Mouse (Mus musculus): ENCODE data around the gene Mmp20.

Mmp20 gene

DNA sequence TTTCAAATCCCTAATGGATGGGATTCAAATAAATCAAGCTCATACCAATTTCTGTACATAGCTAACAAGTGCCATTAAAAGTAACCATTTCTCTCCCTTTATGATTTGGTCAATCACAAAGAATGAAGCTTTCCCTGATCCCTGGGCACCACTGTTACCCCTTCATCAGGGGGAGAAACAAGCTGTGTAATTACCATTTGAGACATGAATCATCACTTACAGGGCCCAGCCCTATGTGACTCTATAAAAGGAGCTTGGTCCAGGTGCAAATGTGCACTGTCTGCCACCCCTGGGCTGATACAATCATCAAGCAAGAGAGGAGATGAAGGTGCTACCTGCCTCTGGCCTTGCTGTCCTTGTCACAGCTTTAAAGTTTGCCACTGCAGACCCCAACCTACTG, at the start of gene Mmp20:
Gene Mmp20, plus strand, starts transcription at position 301 of the 400 bp plus-strand sequence.
- DNase-seq (ENCODE audit: low read depth, low spot score), result no peak

DNA sequence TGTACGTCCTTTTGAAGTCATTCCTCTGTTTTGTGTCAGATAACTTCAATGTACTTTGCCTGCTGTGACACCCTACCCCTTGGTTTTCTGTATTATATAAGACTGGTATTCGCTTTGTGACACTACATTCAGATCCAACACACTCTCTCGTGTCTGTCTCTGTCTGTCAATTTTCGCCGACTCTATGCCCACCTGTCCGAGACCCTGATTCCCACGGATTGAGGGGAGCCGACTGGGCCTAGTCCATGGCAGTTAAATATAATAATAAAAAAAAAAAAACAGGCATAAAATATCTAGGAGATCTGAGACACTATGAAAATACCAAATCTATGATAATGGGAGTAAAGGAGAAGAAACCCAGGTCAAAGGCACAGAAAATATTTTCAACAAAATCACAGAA, 38.0 kb upstream of the Mmp20 start:
- no peak for DNase-seq (ENCODE audit: low read depth, low spot score)

DNA sequence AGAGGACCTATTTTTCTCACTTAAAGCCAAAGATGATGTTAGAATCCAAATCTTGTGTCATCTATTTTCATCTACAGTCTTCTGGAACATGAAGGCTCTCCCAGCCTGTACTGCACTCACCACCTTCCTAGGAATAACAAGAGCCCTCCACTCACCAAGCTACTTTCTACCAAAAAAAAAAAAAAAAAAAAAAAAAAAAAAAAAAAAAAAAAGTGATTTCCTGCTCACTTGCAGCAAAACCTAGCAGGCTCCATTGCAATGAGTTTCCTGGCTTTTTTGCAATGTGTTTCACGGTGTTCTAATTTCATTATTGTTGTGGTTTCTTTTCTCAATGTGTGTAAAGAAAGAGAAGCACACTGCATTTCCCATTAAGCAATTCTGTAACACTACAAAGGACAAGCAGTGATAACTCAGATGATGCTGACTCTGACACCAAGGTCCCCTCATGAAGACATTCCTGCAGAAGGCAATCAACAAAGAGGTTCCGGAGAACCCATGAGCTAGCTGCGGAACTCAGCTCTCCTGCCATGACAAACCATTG, 34.7 kb upstream of the Mmp20 start:
- DNase-seq (ENCODE audit: low read depth, low spot score), result no peak

DNA sequence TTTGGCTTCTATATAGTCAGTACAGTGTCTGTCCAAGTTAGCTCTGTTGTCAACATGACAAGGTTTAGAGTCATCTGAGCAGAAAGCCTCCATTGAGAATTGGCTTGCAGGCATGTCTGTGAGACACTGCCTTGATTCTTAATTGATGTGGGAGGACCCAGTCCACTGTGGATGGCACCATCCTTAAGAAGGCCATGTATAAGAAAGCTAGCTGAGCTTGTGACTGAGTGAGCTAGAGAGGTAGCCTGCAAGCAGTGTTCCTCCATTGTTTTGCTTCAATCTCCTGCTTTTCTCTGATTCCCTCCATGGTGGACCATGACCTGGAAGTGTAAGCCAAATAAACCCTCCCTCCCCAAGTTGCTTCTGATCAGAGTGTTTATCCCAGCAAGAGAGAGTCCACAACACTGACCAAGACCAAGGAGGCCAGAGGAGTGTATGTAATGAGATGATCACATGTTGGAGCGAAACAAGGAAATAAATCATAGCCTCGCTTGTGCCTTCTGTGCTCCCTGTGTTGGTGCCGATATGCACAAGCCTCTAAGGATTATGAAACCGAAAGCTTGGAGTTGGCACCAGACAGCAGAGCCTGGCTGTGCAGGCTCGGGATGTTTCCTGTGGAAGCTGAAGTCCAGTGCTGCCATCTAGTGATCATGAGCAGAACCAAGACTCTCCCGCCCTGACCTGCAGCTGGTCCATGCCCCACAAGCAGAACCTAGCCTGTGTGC, 33.1 kb upstream of the Mmp20 start:
- peak; percentile 69 for DNase-seq (ENCODE audit: low read depth, low spot score)

DNA sequence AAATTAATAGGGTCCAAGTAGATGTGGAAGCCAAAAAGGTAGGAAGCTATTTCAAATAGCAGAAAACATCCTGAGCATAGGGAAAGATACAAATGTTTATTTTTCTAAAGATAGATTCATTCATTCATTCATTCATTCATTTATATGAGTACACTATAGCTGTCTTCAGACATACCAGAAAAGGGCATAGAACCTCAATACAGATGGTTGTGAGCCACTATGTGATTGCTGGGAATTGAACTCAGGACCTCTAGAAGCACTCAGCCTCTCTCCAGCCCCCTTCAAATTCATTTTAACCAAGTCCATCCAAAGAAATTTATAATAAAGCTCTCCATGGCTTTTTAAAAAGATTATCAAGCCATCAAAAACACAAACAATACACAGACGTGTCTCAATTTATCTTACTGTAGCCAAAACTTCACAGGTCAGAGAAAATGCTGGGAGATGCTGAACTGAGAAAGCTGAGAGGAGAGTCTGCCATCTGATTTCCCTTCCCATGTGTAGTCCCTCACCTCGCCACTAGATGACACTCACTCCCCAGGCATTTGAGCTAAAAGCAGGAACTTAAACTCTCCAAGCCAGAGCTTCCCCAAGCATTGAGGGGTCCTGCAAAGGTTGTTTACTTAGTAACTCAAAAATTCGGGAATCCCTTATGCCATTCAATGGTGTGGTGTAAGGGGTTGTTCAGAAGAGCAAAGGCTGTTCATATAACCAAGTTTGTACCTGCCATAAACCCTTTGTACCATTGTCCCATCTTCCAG, 24.9 kb upstream of the Mmp20 start:
- peak; percentile 59 for DNase-seq (ENCODE audit: low read depth, low spot score)

DNA sequence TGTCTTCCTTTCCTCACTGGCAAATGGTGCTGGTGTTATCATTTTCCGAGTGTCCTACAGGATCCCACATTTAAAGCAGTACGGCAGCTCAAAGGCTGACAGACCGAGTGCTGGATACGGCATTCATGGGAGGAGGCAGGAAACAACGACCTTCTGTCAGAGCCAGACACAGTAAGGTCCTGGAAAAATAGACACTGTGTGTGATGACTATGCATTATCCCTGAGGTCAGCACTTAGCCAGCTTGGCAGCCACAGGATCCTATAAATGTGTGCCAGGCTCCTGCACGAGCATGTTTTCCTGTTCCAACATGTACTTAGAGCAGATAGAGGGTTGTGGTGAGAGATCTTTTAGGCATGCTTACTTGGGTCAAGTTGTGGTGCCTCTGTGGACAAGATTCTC, 24.0 kb upstream of the Mmp20 start:
- no peak for DNase-seq (ENCODE audit: low read depth, low spot score)

DNA sequence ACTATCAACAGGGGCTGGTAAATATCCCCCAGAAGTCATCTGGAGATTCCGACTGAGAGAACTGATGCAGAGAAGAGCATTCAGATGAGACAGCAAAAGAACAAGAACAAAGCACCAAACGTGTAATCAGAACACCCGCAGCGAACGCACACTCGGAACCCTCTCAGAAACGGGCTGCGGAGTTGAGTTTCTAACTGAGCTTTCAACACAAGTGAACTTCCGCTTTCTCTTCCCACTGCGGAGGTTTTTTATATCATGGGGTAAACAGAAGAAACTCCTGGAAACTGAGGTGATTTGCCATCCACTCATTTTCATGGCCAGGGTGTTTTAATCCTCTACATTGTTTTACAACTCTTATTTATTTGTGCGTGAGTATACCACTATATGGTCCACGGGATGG, 22.4 kb upstream of the Mmp20 start:
- no peak for DNase-seq (ENCODE audit: low read depth, low spot score)

DNA sequence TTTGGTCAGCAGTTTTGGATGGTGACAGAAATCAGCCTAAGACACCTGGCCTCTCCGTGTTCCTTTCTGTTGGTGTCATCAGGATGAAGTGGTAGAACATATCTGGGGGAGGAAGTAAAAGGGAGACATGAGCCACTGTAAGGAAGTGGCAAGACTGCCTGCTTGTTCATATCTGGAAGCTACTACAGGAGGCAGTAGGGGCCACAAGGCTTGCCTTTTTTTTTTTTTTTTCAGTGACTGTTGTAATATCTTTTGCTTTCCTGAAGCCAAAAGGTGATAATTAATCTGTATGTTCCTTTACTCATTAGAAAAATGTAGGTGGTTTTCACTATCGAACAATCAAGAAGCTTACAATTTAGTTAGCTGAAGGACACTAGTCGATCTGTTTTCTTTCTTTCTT, 5.4 kb upstream of the Mmp20 start:
- DNase-seq (ENCODE audit: low read depth, low spot score), result no peak

DNA sequence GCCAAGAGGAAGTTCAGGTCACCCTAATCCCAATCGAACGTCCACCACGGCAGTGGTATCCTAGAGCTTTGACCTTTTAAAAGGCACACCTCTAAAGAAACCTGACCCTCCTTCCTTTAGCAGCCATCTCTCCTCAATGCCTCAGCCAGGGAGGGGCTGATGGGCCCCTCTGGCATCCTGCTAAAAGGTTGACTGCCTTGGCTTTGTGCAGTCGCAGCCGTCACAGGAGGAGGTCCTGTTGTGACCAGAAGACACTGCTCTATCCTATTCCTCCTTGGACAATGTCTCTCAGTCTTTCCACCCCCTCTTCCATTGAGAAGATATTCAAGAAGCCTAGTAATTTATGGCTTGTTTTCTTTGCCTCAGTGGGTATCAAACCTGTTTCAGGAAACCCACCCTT, 5.9 kb downstream of the Mmp20 start:
- DNase-seq (ENCODE audit: low read depth, low spot score), result no peak

DNA sequence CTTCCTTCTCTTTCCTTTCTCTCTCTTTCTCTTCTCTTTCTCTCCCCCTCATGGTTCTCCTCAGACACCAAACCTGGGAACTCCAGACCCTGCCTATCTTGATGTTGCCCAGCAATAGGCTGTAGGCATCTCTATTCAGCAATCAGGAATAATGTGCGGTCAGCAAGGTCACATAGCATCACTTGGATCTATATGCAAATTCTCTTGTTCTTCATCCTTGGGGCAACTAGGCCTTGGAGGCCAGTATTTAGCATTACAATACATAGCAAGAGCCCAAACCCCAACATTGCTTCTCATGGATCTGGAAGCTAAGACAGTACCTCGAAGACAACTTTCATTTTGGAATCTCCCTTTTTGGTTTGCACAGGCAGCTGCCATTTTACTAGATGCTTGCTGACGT, 19.9 kb downstream of the Mmp20 start:
- DNase-seq (ENCODE audit: low read depth, low spot score), result no peak

DNA sequence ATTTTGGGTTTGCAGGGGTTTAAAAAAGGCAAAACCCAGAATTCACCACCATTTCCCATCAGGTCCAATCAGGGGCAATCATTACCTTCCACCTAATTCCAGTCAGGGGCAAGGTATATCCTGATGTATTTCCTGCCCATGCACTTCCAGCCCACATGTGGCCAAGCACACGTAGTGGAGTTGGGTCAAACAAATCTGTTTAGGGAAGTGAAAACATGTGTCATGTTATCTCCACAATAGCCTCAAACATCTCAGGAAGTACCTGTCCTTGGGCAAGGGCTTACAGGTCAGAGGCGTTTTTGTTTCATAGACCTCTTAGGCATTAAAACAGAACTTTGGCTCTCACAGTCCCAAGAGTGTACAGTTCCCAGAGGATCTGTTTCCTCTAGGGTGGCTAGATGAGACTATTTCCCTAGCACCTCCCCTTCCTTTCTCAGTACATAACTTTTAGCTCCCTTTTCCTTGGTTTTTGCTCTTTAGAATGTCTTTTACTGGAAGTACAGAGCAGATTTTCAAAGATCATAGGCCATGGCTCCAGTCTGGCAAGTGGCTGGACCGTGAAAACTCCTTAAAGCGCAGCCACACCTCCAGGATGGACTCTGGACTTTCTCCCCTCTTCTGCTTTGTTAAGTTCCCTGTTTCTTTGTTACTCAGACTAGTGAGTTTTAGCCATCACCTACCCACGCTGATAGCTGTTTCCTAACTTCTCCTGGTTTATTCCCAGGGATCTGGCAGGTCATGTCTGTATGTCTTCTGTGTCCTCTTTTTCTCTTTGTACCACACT, 22.6 kb downstream of the Mmp20 start:
- DNase-seq (ENCODE audit: low read depth, low spot score), result no peak

DNA sequence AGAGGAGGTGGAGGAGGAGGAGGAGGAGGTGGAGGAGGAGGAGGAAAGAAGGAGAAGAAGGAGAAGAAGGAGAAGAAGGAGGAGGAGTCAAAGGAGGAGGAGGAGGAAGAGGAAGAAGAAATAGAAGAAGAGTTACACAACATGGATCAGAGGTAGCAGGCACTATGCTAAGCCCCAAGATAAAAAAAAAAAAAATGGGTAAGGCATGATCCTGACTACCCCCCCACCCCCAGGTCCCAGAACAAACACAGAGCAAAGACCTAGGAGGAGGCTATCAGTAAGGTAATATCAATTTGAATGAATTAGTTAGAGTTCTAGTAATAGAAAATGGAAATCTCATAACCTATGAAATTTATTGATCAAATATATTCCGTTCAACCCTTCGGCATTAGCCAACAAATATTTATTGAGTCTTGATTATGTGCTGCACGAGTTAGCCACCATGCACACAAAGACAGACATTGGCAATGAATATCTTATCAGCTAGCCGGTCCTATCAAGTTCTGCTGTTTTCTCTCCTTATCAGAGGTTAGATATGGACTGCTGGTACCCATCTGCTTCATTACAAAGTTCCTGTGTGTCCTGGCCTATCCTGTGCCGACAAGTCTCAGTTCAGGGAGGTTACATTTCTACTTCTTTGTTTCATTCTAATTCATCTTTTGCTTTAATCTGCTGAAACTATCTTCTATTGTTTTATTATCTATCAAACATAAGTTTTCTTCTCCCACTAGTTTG, 24.5 kb downstream of the Mmp20 start:
- DNase-seq (ENCODE audit: low read depth, low spot score), result no peak

DNA sequence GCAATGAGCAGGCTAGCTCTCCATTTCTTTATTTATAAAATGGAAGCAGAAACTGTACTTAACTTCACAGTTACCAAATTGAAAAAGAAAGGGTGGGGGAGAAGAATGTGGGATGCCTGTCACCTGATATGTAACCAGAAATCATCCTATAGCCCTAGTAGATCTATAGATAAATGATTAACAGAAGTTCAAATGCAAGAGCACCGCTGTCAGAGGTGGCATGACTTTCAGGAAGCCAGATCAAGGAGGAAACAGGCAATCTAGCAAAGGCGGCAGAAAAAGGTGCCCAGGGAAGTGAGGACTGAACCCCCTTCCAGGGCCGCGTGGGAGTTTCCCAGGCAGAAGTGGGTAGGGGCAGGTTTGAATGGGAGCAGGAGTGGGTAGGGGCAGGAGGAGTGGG, 29.9 kb downstream of the Mmp20 start:
- no peak for DNase-seq (ENCODE audit: low read depth, low spot score)

DNA sequence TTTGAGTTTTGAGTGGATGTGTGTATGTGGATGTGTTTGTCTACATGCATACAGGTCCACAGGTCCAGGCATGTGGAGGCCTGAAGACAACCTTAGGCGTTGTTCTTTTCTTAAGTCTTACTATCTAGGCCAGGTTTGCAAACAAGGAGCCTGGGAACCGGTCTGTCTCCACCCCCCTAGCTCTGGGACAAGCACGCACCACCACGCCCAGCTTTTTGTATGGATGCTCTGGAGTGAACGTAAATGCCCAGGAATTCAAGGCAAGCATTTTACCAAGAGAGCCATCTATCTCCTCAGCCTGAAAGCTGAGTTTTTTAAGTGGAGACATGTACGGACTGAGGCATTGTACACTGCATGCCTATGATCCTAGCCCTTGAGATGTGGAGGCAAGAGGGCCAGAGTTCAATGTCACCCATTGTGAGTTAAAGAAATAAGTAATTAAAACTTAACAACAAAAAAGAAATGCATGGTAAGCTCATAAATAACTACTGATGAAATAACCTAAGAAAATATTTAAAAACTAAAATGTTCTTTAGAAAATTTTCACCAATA, 31.5 kb downstream of the Mmp20 start:
- no peak for DNase-seq (ENCODE audit: low read depth, low spot score)

DNA sequence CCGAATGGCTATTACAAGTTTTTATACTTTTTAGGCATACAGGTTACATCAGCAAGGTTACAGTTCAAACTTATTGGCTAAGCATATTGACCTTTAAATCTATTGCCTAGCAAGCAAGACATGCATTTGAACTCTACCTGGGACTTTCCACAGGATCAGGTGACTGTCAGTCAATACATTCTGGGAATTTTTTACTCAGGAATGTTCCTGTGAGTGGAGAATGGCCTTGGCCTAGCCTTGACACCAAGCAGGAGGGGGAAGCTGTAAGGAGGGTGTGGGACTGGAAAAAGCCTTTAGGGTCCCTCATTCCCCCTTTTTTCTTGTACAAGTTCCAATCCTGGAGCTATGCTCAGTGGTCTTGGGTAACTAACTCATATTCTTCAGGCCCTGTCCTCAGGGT, 33.3 kb downstream of the Mmp20 start:
- DNase-seq (ENCODE audit: low read depth, low spot score), result no peak

DNA sequence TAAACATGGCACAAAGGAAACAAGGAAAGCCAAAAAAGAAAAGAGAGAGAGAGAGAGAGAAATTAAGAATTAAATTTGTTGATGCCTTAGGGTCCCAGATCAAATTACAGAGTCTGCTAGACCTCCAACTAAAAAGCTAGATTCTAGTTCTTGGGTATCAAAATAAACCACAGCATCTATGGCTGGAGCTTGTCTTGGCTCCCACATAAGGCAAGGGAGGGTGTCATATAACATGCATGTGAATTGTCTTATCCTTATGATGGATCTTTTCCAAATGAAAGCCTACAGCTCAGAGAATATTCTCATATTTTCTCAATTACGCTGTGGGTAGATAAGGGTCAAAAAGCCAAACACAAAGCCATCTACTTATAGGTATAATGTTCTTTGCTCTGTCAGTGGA, 41.6 kb downstream of the Mmp20 start:
- DNase-seq (ENCODE audit: low read depth, low spot score), result no peak

DNA sequence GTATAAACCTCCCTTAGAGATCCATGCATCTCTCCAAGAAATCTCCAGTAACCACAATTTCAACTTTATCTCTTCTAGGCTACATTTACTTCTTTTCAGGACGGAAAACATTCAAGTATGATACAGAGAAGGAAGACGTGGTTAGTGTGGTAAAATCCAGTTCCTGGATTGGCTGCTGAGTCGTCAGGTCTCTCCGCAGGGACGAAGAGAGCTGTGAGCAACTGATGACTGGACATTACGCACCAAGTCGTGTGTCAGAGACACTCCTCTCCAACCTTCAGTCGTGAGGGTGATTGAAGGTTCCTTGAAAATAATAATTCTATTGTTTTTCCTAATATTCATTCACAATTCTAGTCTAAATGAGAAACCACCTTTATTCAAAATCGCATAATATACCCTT, 45.0 kb downstream of the Mmp20 start:
- DNase-seq (ENCODE audit: low read depth, low spot score), result no peak

DNA sequence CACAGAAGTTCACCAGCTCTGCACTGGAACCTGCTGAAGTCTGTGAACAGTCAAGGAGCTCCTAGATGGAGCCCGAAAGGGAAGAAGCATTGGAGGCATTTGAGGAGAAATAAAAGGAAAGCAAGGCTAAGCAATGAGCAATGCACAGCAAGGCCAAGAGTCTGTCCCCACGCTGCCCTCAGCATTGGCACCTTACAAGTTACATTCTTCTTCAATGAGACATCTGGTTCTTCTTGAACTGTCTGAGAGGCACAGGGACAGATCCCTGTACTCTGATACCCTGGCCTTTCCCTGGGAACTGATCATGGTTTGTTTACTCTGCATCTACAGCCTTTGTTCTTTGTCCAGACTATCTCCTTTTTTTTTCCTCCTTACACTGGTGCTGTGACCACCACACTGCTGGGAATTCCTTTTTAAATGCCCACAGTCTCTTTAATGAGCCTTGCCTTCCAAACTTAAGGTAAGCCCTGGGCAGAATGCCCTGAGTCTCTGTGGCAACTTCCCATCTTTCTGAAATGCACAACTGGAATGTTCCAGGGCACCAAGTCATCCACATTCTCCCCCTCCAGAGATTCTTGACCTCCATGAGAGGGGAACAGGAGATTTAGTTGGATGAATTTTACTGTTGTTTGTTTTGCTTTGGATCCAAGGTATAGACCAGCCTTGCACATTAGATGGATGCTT, 50.3 kb downstream of the Mmp20 start:
- DNase-seq (ENCODE audit: low read depth, low spot score), result no peak

DNA sequence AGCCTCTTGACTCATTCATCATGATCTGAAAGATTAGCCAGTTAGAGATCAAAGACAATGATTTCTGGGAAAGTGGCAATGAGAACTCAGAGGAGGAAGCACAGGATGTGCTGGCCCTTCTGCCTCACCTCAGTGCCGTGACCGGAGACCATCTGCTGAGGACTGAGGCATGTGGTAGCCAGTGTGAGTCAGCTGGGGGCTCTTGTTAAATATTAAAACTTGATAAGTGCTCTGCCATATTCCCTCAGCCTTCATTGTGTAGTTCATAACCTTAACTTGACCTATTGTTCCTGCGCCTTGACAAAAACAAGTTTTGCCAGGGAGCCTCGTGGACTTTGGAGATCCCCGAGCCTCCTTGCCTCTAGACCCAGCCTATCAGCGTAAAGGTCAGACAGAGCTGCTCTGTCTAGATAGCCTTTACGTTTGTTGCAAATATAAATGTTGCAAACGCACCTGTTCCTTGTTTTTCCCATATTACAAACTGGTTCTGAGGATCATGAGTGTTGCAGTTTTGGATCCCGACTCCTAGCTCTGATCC, 54.1 kb downstream of the Mmp20 start:
- no peak for DNase-seq (ENCODE audit: low read depth, low spot score)

DNA sequence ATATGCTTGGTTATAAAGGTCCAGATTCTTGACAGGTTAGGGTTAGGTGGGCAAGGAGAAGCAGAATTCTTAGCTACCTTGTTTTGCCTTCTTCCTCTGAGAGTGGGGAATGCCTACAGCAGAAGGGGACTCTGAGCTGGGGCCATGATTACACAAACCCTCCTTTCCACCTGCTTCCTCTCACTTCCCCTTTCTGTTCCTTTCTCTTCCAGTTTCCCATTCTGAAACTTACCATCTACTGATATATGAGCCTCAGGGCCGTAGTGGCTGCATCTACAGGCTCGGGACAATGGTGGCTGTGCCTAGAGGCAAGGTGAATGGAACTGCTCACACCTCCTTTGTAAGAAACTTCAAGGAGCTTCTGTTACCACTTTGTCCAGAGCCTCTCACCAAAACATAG, 58.0 kb downstream of the Mmp20 start:
- DNase-seq (ENCODE audit: low read depth, low spot score), result no peak
